Mouse (Mus musculus) layer of hippocampus, adult 11-12 months (tissue): Measurements from ENCODE around the gene Trim80.
"Not testable (repeated sequence)": the region's sequence is repeated elsewhere in the genome, so short reads cannot be mapped to it uniquely, and the experiment has no call there.

Experiments
- DNase-seq: peaks from one replicate; pipeline ENCODE4 v3.0.0; 2022; ENCODE audit warnings: low spot score

Trim80 gene

DNA sequence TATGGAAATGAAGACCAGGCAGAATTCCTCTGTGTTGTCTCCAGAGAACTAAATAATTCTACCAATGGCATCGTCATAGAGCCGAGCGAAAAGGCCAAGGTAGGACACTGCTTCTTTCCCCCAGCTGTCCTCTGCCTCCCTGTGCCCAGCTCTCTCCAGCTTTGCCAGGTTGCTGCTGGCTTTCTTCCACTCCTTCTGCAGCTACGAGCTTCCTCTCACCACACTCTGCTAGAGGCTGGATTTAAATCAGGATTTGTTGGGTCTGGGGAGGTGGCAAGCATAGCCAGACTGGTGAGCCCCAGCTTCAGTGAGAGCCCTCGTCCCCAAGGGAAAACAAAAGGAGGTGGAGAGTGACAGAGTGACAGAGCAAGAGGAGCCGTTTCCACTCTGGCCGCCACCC, 11.0 kb upstream of the Trim80 start:
- no peak for DNase-seq

GRCm38 (mm10) chr11:115430561-115430960, 9.8 kb upstream of the Trim80 start:
- DNase-seq, result no peak

GRCm38 (mm10) chr11:115432814-115433213, 7.5 kb upstream of the Trim80 start:
- no peak for DNase-seq

DNA sequence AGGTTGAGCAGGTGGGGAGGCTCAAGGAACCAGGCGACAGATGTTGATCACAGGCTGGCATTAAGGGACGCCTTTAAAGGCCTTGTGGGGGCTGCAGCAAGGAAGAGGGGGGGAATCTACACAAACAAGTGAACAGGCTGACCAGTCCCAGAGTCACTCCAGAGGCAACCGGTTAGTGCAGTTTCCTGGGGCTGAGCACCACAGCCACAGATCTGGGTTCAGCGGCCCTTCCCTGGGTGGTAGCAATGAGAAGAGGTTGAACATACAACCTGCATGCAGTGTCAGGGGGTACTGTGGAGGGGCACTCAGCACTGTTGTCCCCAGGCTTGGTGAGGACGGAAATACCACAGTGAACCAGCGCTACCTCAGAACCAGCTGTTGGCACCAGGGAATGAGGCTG, 7.0 kb upstream of the Trim80 start:
- no peak for DNase-seq

- no peak for DNase-seq
Measured at GRCm38 (mm10) chr11:115435596-115436337, 4.6 kb upstream of the Trim80 start.

- no peak for DNase-seq
Measured at GRCm38 (mm10) chr11:115437571-115438122, 2.7 kb upstream of the Trim80 start.

DNA sequence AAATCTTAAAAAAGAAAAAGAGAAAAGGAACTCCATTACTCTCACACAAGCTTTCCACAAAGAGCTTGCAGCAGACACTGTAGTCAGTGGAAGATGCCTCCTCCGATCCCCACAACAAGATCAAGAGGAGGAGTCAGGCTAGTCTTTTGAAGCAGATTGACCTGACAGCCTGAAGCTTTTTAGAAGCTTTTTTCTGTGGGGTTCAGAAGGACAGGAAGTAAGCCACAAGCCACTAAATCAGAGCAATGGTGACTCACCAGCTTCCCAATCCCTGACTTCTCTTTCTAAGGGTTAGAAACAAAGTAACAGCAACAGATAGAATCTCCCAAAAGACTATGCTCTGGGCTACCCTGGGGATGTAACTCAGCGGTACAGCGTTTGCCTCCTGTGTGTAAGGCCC, 1.0 kb upstream of the Trim80 start:
- no peak for DNase-seq

GRCm38 (mm10) chr11:115441417-115441816, 1.1 kb downstream of the Trim80 start:
- DNase-seq, result no peak

DNA sequence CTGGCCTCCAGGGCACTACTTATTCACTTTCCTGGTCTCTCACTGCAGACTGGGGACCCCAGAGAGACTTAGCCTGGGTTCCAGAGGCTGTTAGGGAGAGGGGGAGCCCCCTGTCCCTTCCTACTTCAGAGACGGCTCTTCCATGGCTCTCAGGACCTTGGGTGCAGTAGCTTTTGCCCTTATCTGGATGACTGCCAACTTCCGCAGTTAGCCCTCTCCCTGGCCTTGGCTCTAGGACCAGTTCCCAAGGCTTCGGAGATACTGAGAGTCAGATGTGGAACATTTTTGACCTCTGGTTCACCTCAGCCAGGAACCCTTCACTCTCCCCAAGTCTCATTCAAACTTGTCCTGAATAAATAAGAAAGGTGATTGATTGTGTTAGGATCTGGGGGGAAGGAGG, 6.6 kb downstream of the Trim80 start:
- no peak for DNase-seq

DNA sequence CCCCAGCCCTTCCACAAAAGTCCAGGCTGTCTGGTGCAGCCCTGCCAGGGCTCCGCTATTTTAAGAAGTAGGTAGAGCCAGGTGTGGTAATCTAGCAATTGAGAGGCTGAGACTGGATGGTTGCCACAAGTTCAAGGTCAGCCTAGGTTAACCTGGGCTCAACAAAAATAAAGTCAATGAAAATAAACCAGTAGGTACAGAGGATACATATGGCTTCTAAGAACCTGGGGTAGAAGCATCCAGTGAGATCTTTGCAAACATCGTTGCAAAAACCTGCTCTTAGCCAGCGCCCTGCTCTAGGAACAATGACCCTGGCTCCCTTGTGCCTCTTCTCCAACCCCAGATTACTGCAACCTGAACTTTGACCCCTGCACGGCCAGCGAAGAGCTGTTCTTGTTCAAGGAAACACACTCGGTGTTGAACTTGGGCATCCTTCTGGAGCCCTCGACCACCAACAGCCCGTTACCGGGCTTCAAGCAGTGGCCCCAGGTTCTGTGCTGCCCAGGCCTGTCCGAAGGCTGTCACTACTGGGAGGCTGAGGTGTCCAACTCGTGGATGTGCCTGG, 7.1 kb downstream of the Trim80 start:
- no peak for DNase-seq

- DNase-seq, result no peak
Measured at GRCm38 (mm10) chr11:115448075-115448474, 7.7 kb downstream of the Trim80 start.

DNA sequence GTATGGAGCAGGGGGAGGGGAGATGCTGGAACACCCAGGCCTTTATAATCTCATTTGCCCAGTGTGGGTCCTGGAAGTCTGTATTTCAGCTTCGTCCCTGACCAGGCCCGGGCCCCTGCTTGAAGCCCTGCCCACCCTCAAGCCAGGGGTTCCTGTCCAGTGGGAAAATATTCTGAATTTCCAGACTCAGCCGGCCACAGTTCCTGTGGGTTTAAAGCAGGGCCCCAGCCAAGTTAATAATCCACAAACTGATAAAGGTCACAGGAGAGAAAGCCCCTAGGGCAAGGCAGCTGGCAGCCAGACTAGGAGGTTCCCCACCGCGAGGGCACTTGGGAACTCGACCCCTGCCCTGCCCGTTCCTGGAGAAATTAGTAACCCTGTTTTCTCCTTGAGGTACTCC, 8.7 kb downstream of the Trim80 start:
- DNase-seq, result no peak

DNA sequence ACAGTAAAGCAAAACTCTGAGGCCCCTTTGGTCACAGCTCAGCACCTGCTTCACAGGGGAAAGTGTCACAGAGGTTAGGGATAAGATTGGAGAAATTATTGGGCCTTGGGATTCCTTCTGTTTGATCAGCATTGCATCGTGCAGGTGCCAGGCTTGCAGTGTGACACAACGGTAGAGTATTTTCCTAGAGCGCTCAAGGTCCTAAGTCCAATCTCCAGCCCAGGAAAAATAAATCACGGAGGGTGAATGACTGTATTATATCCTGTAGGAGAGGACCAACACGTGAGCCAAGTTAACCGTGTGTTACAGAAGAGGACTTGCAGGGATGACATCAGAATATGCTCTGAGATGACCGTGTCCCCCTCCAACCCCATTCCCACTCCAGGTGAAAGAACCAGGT, 9.8 kb downstream of the Trim80 start:
- no peak for DNase-seq

DNA sequence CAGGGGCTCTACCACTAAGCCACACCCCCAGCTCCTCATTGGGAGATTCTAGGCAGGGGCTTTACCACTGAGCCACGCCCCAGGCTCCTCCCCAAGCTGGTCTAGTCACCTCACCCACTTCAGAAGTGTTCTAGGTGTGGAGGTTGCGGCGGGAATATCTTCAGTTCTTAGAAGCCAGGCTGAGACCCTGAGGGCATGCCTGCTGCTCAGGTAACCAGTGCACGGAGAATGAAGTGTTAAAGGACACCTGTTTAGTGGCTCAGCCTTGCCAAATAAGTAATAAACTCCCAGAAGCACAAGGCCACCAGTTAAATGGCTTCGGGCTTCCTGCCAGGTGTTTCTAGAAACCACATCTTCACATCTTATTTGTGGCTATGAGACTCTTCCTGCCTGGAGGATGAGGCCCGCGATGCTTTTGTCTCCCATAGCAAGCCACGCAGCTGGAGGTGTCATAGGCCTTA, 11.5 kb downstream of the Trim80 start:
- DNase-seq, result no peak

- no peak for DNase-seq
Measured at GRCm38 (mm10) chr11:115452281-115452860, 12.0 kb downstream of the Trim80 start.

DNA sequence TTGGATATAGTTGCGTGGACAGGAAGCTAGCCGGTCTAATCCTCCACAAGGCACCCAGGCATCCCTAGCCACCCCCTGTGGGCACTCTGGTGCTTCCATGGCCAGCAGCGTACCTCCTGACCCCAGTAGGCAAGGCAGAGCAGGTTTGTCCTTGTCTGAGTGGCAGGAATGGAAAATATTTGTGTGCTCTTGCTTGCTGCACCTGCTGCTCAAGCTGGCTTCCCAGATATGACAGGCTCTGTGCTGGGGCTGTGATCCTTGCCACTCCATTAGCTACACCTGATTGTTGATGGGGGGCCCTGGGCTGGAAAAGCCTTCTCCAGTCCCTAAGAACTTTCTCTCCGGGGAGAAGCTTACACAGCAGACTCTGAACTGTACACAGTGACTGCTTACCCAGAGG, 13.0 kb downstream of the Trim80 start:
- DNase-seq, result no peak

DNA sequence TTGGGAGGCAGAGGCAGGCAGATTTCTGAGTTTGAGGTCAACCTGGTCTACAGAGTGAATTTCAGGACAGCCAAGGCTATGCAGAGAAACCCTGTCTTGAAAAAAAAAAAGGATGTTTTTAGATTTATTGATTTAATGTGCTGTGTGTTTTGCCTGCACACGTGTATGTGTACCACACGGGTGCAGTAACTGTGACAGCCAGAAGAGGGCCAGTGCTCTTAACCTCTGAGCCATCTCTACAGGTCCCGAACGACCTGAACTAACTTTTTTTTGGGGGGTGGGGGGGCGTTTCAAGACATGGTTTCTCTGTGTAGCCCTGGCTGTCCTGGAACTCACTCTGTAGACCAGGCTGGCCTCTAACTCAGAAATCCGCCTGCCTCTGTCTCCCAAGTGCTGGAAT, 14.5 kb downstream of the Trim80 start:
- not testable (repeated sequence) for DNase-seq

DNA sequence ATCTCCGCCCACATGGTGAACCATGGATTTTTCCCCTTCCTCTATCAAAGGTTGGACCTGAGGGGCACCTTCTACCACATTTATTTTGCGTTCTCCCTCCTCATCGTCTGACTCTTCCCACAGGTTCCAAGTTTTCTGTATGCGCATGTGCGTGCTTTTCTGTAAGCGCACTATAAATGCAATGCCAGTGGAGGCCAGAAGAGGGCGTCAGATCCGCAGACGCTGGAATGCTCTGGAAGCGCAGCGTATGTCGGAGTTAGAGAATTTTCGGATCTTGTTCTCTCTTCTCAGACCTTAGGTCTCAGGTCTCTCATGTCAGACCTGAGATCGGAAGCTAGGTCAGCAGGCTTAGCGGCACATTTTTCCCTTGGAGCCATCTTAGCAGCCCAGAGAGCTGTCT, 15.3 kb downstream of the Trim80 start:
- DNase-seq, result no peak

DNA sequence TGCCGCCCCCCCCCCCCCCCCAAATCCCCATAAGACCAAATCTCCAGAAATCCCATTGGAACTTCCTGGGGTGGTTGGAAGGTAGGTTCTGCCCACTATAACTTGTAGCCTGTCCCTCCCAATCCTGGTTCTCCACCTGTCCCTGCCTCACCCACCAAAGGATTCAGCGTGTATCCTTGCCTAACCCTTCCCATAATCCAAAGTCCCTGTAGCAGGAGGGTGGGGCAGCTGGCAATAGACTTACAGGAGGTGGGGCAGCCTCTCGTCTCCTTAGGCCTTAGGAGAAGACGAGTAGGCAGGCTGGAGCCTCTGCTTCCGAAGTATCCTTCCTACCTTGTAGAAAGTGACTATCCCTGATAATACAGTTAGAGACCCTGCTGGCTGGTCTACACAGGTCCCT, 15.8 kb downstream of the Trim80 start:
- no peak for DNase-seq

DNA sequence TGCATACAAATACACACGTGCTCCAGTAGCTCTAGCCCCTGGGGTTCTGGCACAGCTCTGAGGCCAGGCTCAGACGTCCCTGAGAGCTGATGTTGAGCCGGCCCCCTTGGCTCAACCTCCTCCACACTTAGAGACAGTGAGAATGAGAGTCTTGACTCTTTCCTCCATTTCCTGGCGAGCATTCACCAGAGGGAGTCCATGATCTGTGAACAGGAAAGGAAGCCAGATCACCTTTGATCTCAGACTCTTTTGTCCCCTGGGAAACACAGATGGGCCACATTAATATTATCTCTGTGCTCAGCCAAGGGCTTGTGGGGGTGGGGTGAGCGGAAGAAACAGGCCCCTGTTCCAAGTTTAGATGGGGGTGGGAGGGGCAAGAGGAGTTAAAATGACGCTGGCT, 17.1 kb downstream of the Trim80 start:
- no peak for DNase-seq

- no peak for DNase-seq
Measured at GRCm38 (mm10) chr11:115460976-115461375, 20.6 kb downstream of the Trim80 start.

- DNase-seq, result no peak
Measured at GRCm38 (mm10) chr11:115461846-115462242, 21.5 kb downstream of the Trim80 start.

DNA sequence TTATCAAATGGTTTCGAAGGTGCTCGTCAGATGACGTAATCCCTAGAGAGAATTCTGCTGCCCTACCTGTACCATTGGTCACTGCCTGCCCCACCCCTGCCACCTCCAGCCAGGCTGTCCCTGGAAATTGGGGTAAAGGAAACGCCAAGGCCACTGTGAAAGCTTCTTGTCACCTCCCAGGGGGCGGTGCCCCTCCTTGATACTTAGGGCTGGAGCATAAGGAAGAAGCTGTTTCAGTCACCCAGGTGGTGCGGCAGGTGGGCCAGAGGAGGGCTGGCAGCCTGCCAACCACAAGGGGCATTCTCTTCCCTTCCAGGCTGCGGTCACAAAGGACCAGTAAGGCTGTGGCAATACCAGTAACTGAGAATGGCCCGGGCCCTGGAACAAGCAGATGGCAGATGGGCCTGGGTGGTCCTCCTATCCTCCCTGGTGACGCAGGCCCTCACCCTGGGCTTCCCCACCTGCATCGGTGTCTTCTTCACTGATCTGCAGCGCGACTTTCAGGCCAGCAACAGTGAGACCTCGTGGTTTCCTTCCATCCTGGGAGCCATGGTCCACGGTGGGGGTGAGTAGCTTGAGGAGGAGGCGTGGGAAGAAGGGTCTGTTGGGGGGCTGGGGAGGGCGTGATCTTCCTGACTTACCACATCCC, 22.0 kb downstream of the Trim80 start, which contains the start of gene Slc16a5:
Slc16a5 (plus strand) TSS at position 232 of the 649 bp plus-strand sequence.
- DNase-seq, result no peak
